Mouse (Mus musculus) heart, postnatal 0 days (tissue): ENCODE measurements at regions not wholly inside any gene's neighbourhood (a gene's known extent, or its start where the extent isn't known, plus 50 kb on each side); places are given as distances from the start of the nearest gene placed in this dataset.

Source experiments
- CTCF ChIP-seq: IDR thresholded peaks from 2 replicates; pipeline ENCODE4 v1.5.1; 2016; ENCODE audit warnings: antibody characterized with exemption, control low read depth, low read depth
- EP300 ChIP-seq: IDR thresholded peaks from 2 replicates; pipeline ENCODE4 v1.6.1; 2016; ENCODE audit warnings: antibody characterized with exemption, low read depth

- TF ChIP-seq EP300 (no peak), CTCF (no peak)
Observed at GRCm38 (mm10) chr4:67833397-67833796, 1006.0 kb downstream of the Tlr4 start.
